Mouse (Mus musculus) ES-CJ7 (cell line): ENCODE data around the gene Chrm3.

Source experiments
- DNase-seq: peaks from one replicate; pipeline ENCODE4 v3.0.0; 2011; ENCODE audit warnings: low read depth, low spot score

The Chrm3 gene

GRCm38 (mm10) chr13:9985648-9986047 is 375.0 kb downstream of the Chrm3 start:
- DNase-seq: no peak

DNA sequence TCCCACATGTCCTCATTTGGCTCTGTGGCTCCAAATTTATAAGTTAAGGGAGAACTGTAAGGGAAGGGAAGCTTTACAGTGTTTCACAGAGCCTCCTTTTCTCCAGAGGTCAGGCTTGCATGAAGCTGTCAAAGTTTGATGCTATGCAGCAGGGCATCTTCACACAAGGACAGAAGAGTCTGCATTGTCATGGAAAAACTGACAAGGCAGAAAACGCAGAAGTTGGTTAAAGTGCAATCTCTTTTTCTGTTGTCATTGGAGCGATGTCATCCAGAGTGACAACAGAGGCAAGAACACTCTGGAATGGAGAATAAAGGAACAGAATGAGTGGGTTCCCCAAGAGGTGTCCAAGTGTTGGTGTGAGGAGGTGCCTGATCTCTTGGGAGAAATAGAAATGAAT is 377.4 kb downstream of the Chrm3 start:
- no peak for DNase-seq

- DNase-seq: no peak
Observed at GRCm38 (mm10) chr13:9977699-9978098, 382.9 kb downstream of the Chrm3 start.

GRCm38 (mm10) chr13:9973742-9974321 is 386.8 kb downstream of the Chrm3 start:
- DNase-seq: no peak

- DNase-seq: no peak
Observed at GRCm38 (mm10) chr13:9971845-9972244, 388.8 kb downstream of the Chrm3 start.

- DNase-seq: no peak
Observed at GRCm38 (mm10) chr13:9952619-9953018, 408.0 kb downstream of the Chrm3 start.

DNA sequence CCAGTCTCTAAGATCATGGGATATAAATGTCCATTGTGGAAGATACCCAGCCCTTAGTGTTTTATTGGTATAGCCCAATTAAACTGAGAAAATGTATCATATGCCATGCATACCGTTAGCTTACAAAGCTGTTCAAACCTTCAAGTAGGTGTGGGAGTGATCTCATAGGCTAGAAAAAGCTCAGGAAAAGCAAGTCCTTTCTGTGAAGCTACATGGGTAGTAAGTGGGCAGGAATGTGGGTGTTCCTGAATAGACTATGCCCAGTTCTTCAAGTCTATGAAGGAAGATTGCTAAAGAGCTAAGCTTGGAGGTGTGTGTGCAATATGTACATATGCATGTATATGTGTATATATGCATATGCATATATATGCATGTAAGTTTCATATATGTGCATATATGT is 409.3 kb downstream of the Chrm3 start:
- no peak for DNase-seq

DNA sequence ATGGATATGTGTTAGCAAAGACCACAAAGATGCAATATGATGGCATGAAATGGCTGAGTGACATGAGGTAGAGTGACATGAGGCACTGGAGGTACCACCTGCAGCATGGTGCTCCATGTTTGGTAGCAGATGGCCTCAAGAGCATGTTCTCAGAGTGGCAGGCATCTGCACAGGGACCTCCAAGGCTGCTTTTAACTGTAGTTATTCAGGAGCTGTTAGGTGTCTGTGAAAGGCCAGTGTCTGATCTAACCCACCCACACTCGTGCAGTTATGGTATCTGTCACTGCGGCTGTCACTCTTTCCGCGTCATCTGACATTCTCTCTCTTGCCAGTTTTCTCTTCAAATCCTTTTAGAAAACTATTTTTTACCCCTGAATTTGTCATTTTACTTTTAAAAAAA is 411.6 kb downstream of the Chrm3 start:
- DNase-seq: no peak

- DNase-seq: no peak
Observed at GRCm38 (mm10) chr13:9940186-9940585, 420.5 kb downstream of the Chrm3 start.

GRCm38 (mm10) chr13:9938798-9939485 is 421.7 kb downstream of the Chrm3 start:
- DNase-seq: peak; percentile 56

DNA sequence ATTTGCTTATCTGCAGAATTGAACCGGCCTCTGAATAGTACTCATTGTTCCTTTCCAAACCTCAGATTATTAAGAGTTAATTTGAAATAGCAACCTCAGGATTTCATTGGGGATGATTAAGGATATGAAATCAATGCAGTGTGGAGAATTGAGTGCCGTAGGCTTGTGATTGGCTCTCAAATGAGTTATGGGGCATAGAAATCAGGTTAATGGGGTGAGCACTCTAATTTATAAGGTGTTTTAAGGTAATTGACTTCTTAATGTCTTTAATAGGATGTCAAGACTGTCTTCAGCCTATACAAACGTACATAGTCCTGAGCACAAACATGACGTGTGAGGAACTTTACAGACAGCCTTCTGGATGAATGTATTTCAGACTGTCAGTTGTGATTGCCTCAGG is 427.9 kb downstream of the Chrm3 start:
- DNase-seq: no peak

DNA sequence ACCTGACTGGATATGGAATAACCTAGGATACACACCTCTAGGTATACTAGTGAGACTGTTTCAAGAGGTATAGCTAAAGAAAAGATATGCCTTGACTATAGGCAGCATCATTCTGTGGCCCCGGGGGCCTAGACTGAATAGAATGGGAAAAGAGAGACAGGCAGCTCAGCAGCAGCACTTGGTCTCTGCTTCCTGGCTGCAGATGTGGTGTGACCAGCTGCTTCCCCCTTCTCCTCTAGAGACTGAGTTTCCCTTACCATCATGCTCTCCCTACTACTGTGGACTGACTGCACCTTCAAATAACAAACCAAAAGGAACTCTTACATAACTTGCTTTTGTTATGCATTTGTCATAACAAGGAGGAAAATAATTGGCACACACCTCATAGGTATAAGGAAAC is 430.0 kb downstream of the Chrm3 start:
- DNase-seq: no peak

DNA sequence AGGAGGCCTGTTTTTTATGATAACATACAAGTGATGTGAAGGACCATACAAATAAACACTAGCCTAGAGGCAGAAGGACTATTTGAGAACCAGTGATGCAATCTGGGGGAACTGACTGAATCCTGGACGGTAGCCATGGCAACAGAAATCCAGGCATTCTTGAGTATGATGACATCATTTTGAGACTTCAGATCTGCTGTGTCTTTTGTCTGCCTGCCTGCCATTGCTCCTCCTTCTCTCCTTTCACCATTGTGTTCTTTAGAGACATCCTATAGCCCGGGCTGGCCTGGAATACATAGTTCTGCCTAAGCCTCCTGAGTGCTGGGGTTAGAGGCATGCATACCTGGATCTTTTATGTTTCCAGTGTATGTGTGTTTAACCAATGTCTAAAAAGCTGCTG is 430.7 kb downstream of the Chrm3 start:
- DNase-seq: no peak

GRCm38 (mm10) chr13:9921150-9921549 is 439.5 kb downstream of the Chrm3 start:
- no peak for DNase-seq

- no peak for DNase-seq
Observed at GRCm38 (mm10) chr13:9912697-9913096, 447.9 kb downstream of the Chrm3 start.

DNA sequence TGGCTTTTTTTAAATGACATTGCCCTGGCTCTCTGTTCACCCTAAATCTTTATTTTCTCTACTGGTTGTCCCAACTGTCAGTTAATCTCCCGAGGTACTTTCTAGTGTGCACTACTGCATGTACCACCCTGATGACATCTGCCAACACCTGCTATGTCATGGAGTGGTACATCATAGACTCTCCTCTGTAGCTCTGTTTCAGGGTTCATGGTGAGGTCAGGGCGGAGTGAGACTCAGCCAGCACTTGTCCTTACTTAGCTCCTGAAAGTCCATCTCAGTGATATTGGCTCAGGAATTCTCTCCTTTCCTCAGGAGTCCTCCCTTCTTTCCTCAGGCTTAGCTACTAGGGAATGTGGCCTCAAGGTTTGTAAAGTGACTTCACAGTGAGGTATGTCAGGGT is 451.9 kb downstream of the Chrm3 start:
- DNase-seq: no peak

DNA sequence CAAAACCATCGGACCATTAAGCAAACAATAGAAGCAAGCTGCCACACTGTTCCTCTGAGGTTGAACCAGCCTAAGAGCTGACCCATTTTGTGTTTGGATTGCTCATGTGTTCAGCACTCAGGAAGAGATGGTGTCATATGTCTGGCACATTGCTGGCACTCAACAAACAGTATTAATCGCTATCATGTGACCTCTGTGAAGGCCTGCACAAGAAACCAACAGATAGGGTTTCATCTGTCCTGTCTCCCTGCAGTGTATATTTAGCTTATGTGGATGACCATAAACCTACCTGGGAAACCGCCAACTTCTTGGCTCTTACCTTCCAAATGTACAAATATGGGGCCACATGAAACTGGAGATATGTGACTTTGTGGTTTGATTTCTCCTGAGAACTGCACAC is 453.4 kb downstream of the Chrm3 start:
- no peak for DNase-seq

- no peak for DNase-seq
Observed at GRCm38 (mm10) chr13:9904455-9904854, 456.2 kb downstream of the Chrm3 start.

GRCm38 (mm10) chr13:9900653-9901385 is 459.8 kb downstream of the Chrm3 start:
- DNase-seq: no peak

DNA sequence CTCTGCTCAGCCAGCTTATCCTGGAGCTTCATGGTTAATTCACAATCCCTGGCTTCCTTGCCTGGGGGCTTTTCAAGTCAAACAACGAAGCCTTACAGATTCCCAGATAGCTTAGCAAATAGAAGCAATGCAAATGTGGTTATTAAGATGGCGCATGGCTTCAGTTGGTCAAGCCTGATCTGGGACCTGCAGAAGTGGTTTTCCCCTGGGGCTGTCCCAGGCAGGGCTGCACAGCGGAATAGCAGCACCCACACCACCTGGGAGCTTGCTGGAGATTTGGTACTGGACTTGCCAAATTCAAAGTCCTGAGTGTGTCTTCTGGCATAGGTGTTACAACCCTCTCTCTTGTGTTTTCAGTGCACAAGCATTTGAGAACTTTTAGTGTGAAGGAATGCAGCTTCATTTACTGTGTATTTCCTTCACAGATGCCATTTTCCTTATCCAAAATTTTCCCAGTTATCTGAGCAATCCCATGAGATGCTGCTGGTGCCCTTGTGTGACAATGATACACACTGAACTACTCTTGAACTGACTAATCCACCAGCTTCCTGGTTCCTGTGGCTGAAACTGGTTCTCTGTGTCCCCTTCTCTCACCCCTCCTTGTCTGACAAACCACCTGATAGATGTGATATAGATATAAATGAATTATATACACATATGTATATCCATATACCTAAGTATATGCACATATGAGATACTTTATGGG is 461.8 kb downstream of the Chrm3 start:
- no peak for DNase-seq

DNA sequence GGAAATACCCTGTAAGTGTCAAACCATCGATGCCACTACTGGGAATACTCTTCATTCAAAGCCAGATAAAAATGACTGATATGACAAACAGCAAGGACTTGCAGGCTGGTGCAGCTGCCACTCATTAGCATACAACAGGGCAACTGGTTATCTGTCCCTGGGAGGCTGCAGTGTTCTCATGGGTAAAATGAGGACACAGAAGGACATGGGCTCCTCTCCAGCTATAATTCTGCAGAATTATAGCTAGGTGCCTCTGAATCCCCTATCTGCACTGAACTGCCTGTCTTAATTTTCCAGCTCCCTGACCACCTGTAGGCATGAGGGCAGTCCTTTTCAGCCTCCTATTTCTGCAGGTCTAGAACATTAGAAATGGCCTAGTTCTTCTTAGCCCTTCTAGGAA is 463.4 kb downstream of the Chrm3 start:
- DNase-seq: no peak

DNA sequence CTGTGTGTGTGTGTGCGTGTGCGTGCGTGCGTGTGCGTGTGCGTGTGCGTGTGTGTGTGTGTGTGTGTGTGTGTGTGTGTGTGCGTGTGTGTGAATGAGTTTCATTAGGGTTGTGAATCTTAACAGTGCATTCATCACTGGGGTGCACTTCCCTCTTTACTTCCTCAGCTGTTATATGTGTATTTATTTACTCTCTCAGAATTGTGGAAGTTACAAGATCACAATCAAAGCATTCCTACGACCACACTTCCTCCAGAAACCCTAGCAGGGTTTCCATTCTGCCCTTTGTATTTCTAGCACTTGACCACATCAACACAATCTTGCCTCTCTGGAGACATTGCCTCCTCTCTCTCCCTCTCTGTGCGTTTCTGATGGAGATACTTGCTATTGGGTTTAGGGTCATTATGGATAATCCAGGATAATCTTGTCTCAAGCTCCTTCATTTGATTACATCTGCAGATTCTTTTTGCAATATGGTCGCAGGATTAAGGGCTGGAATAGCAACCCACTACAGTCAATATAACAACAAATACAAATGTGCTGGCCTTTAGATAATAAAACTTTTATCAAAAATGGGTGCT is 465.5 kb downstream of the Chrm3 start:
- no peak for DNase-seq
